Mouse (Mus musculus) forelimb bud, embryonic 11.5 days (tissue): ENCODE data around the gene Creld1.
A peak's percentile ranks its signal among the peaks of the same experiment; 100 is the strongest.

Experiments used
- DNase-seq: peaks from one replicate; pipeline ENCODE4 v3.0.0-alpha.2; 2012; ENCODE audit warnings: low read depth, low spot score

The Creld1 gene

GRCm38 (mm10) chr6:113469432-113469831 lies 13.7 kb upstream of the Creld1 start:
- peak; percentile 74 for DNase-seq

GRCm38 (mm10) chr6:113471297-113471936 lies 11.7 kb upstream of the Creld1 start, which contains the start of gene Il17rc:
Il17rc (plus strand) TSS chr6:113471427.
- DNase-seq: no peak

- no peak for DNase-seq
Measured at GRCm38 (mm10) chr6:113472061-113472460, 11.0 kb upstream of the Creld1 start.

GRCm38 (mm10) chr6:113473246-113473645 lies 9.9 kb upstream of the Creld1 start:
- DNase-seq: no peak

- no peak for DNase-seq
Measured at GRCm38 (mm10) chr6:113473715-113474114, 9.4 kb upstream of the Creld1 start.

- DNase-seq: no peak
Measured at GRCm38 (mm10) chr6:113477353-113477752, 5.7 kb upstream of the Creld1 start.

- no peak for DNase-seq
Measured at GRCm38 (mm10) chr6:113478906-113479305, 4.2 kb upstream of the Creld1 start.

- DNase-seq: no peak
Measured at GRCm38 (mm10) chr6:113480555-113481373, 2.3 kb upstream of the Creld1 start.

- DNase-seq: no peak
Measured at GRCm38 (mm10) chr6:113482477-113483099, 509 bp upstream of the Creld1 start.

- no peak for DNase-seq
Measured at GRCm38 (mm10) chr6:113483729-113484128, 632 bp downstream of the Creld1 start.

GRCm38 (mm10) chr6:113487125-113487576 lies 4.1 kb downstream of the Creld1 start:
- DNase-seq: peak; percentile 81

- no peak for DNase-seq
Measured at GRCm38 (mm10) chr6:113489410-113489809, 6.3 kb downstream of the Creld1 start.

- no peak for DNase-seq
Measured at GRCm38 (mm10) chr6:113492101-113492864, 9.2 kb downstream of the Creld1 start.

- DNase-seq: peak; percentile 75
Measured at GRCm38 (mm10) chr6:113494258-113494788, 11.2 kb downstream of the Creld1 start.

GRCm38 (mm10) chr6:113495071-113495675 lies 12.1 kb downstream of the Creld1 start:
- no peak for DNase-seq

GRCm38 (mm10) chr6:113499346-113499745 lies 16.2 kb downstream of the Creld1 start:
- DNase-seq: no peak

- DNase-seq: peak; percentile 26
Measured at GRCm38 (mm10) chr6:113501388-113502084, 18.4 kb downstream of the Creld1 start, which contains the start of gene Prrt3. Prrt3 (minus strand) TSS chr6:113501931.

GRCm38 (mm10) chr6:113502801-113503200 lies 19.7 kb downstream of the Creld1 start:
- DNase-seq: no peak

- no peak for DNase-seq
Measured at GRCm38 (mm10) chr6:113505689-113506088, 22.6 kb downstream of the Creld1 start.

GRCm38 (mm10) chr6:113507130-113507529 lies 24.0 kb downstream of the Creld1 start:
- DNase-seq: no peak
